Mouse (Mus musculus) heart, embryonic 11.5 days (tissue): ENCODE results near the gene Cd34. TPM values are rescaled to one million over a fixed set of nuclear protein-coding genes. Genes with fewer than 3 reads are reported as not detected.

ENCODE experiments used
- polyA plus RNA-seq: library from polyadenylated mRNA; unstranded; fragments of >200 nt; fragmentation: Nextera tagmentation; extraction: Ambion mirVana; gene quantifications from 2 replicates; pipeline ENCODE4 v1.2.1, GENCODE M21; 2014

Gene Cd34
- polyA plus RNA-seq, 1 experiment from 2014 or later: 70.4 TPM

Other genes starting within 250 kb of the Cd34 start
- gene Cd46, start 153.4 kb downstream of the Cd34 start, polyA plus RNA-seq: 0.47 and 1.0 TPM in 2 replicates
- gene Cr1l, start 192.8 kb downstream of the Cd34 start, polyA plus RNA-seq: 57.1 and 63.6 TPM in 2 replicates
- gene Cr2, start 237.9 kb downstream of the Cd34 start, polyA plus RNA-seq: 0.09 and 0.25 TPM in 2 replicates